Mouse (Mus musculus) erythroblast, embryonic 14.5 days (primary cell): ENCODE measurements at regions not wholly inside any gene's neighbourhood (a gene's known extent, or its start where the extent isn't known, plus 50 kb on each side); places are given as distances from the start of the nearest gene placed in this dataset.

Source experiments
- GATA1 ChIP-seq: IDR thresholded peaks from 2 replicates; pipeline ENCODE4 v1.6.1; 2012; ENCODE audit warnings: low read length, inconsistent platforms, mixed read lengths
- TAL1 ChIP-seq: IDR thresholded peaks from 3 replicates; pipeline ENCODE4 v1.6.1; 2012; ENCODE audit warnings: low read length, inconsistent platforms, mixed read lengths

DNA sequence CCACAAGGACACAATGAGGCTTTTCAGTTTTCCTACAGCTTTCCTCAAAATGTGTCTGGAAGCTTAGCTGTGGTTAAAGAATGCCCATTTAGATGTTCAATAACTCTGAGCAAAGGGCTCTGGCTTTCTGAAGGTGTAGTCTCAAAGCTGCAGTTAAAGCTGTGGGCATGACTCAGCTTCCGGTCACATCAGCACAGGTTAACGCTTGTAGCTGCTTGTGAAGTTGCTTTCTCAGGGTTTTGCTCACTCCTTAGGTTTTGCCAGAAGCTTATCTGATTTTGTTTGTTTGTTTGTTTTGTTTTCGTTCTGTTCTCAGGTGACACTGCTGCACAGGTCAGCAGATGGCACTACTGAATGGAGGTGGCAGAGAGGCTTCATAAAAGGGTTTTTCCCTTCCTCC lies 444.2 kb downstream of the Ets1 start:
- no peak for TF ChIP-seq TAL1
- TF ChIP-seq GATA1 = no peak
